In genomic region chr16:33793846-33794791, GRCm38 (mm10) we compare ENCODE assay signal across 21 mouse cellular contexts. TPM values are rescaled to one million over a fixed set of nuclear protein-coding genes. Genes with fewer than 3 reads are reported as not detected.
DNase-seq lines count a peak whose midpoint lies in the region; ATAC-seq lines count a peak whose summit lies in the region.
"Had no signal": no experiment of that assay in that cellular context is flagged by ENCODE, and none has a peak within 500 bp of the region (broad histone marks: within the 10 kb centered on the region; RNA-seq: fewer than 3 reads in every experiment).

TSS of gene Muc13 (plus strand) at chr16:33794037.

- peak within 1 kb of the TSS; percentile 91 for H3K4me3 ChIP-seq in megakaryocyte, embryonic 14.5 days (replicated peaks)
- H3K4me3 ChIP-seq in intestine, embryonic 14.5 days (ENCODE audit: low read depth, low read length), result peak within 1 kb of the TSS; percentile 25
- H3K4me3 ChIP-seq: hindbrain, embryonic 15.5 days; limb, embryonic 15.5 days; midbrain, embryonic 12.5 days; neural tube, embryonic 12.5 days had no signal

- H3K27ac ChIP-seq in intestine, embryonic 14.5 days (ENCODE audit: low read depth), result peak within 1 kb of the TSS; percentile 22; the same call in 1 of the 2 replicates
- H3K27ac ChIP-seq: hindbrain, embryonic 15.5 days; limb, embryonic 15.5 days; midbrain, embryonic 12.5 days; neural tube, embryonic 12.5 days had no signal

- peak within 1 kb of the TSS; percentile 31 for H3K4me2 ChIP-seq in intestine, embryonic 14.5 days (ENCODE audit: low read length)
- H3K4me2 ChIP-seq: hindbrain, embryonic 15.5 days; limb, embryonic 15.5 days; midbrain, embryonic 12.5 days; neural tube, embryonic 12.5 days had no signal

- ATAC-seq in megakaryocyte, adult 5-6 weeks (ENCODE audit: poor library complexity, severe bottlenecking), result no peak
- peak; percentile 45; the same call in 1 of the 2 replicates for ATAC-seq in intestine, embryonic 14.5 days (replicated peaks; ENCODE audit: low FRiP score, low TSS enrichment, low read depth)
- peak; percentile 5; the same call in 1 of the 2 replicates for ATAC-seq in megakaryocyte progenitor cell, adult 5-6 weeks (replicated peaks; ENCODE audit: poor library complexity)
- ATAC-seq: forebrain, embryonic 14.5 days; lung, postnatal 0 days had no signal

- H3K9me3 ChIP-seq in megakaryocyte, embryonic 14.5 days, result no peaks in the 10 kb centered on the region
- H3K9me3 ChIP-seq in intestine, embryonic 14.5 days (ENCODE audit: control insufficient read depth, low read length), result no peaks in the 10 kb centered on the region
- H3K9me3 ChIP-seq: hindbrain, embryonic 15.5 days; limb, embryonic 15.5 days; midbrain, embryonic 12.5 days; neural tube, embryonic 12.5 days had no signal

- H3K36me3 ChIP-seq in megakaryocyte, embryonic 14.5 days (replicated peaks; ENCODE audit: low read length), result peaks cover 48% of the 10 kb centered on the region
- H3K36me3 ChIP-seq in intestine, embryonic 14.5 days (ENCODE audit: control insufficient read depth, insufficient read depth, low read length), result no peaks in the 10 kb centered on the region
- H3K36me3 ChIP-seq: hindbrain, embryonic 15.5 days; limb, embryonic 15.5 days; midbrain, embryonic 12.5 days; neural tube, embryonic 12.5 days had no signal

- 71% methylated on average over 10 of the region's 10 CpGs for WGBS in intestine, embryonic 14.5 days

- no peak for DNase-seq in intestine, embryonic 14.5 days (ENCODE audit: low spot score)
- DNase-seq in layer of hippocampus, postnatal 14 days (ENCODE audit: low spot score in 2 of 2), result no peak
- DNase-seq in embryo, embryonic 9.5 days (ENCODE audit: extremely low spot score), result no peak
- DNase-seq in layer of hippocampus, adult 9-11 months, result no peak
- DNase-seq: adrenal gland, adult 2 months; B cell, adult 2 months; cerebellum, adult 11-12 months; heart, adult 18-20 months; thymus, postnatal 25 days had no signal

- peaks cover 78% of the 10 kb centered on the region for H3K4me1 ChIP-seq in megakaryocyte, embryonic 14.5 days
- no peaks in the 10 kb centered on the region for H3K4me1 ChIP-seq in intestine, embryonic 14.5 days (replicated peaks; ENCODE audit: control insufficient read depth, insufficient read depth, low read length)
- H3K4me1 ChIP-seq: hindbrain, embryonic 15.5 days; limb, embryonic 15.5 days; midbrain, embryonic 12.5 days; neural tube, embryonic 12.5 days had no signal

- H3K27me3 ChIP-seq in megakaryocyte, embryonic 14.5 days (replicated peaks), result no peaks in the 10 kb centered on the region
- H3K27me3 ChIP-seq in intestine, embryonic 14.5 days (replicated peaks; ENCODE audit: control insufficient read depth, insufficient read depth, low read length), result no peaks in the 10 kb centered on the region
- H3K27me3 ChIP-seq: hindbrain, embryonic 15.5 days; limb, embryonic 15.5 days; midbrain, embryonic 12.5 days; neural tube, embryonic 12.5 days had no signal

- H3K9ac ChIP-seq in intestine, embryonic 14.5 days (ENCODE audit: low read length), result peak within 1 kb of the TSS; percentile 38
- H3K9ac ChIP-seq: hindbrain, embryonic 15.5 days; limb, embryonic 15.5 days; midbrain, embryonic 12.5 days; neural tube, embryonic 12.5 days had no signal

RNA-seq across cellular contexts. Expression of gene Muc13, which starts in this region (rescaled TPM):
- polyA plus RNA-seq in megakaryocyte, embryonic 14.5 days (2012; ENCODE audit: insufficient read depth, low replicate concordance), result 11.6 and 21.1 TPM in 2 replicates
- total RNA-seq in megakaryocyte, adult 5-6 weeks (2015), result 1.2 and 2.1 TPM in 2 replicates
- 0.81 and 1.8 TPM in 2 replicates for total RNA-seq in megakaryocyte, adult 5-6 weeks (2017)
- 103 and 105 TPM in 2 replicates for polyA plus RNA-seq in intestine, embryonic 14.5 days (2014; fragmentation: Nextera tagmentation; extraction: Ambion mirVana)
- 52.3 and 76.8 TPM in 2 replicates for total RNA-seq in megakaryocyte progenitor cell, adult 5-6 weeks (2015)
- total RNA-seq in megakaryocyte progenitor cell, adult 5-6 weeks (2017), result 41.4 and 61.6 TPM in 2 replicates
- total RNA-seq in layer of hippocampus, postnatal 14 days (2021), result not detected
- total RNA-seq: adrenal gland, adult 2 months; heart, adult 18-20 months; layer of hippocampus, adult 18-20 months; left cerebral cortex, postnatal 10 days had no signal
- polyA plus RNA-seq: forebrain, embryonic 14.5 days; heart, postnatal 0 days; limb, embryonic 15.5 days had no signal

Comparison
In these comparisons a context has a peak if more than half of its experiments do, and no peak if none do; other contexts are left out.
1. RNA of gene Muc13 (total RNA-seq): 41.4 to 76.8 TPM in megakaryocyte progenitor cell, adult 5-6 weeks; 0.81 to 2.1 TPM in megakaryocyte, adult 5-6 weeks and not detected in layer of hippocampus, postnatal 14 days; every median in the first group is over 10 times any median in the second.